Mouse (Mus musculus): ENCODE measurements around the gene Rragc.
A peak's percentile ranks its signal among the peaks of the same experiment; 100 is the strongest.
"Not testable (repeated sequence)": the region's sequence is repeated elsewhere in the genome, so short reads cannot be mapped to it uniquely, and the experiment has no call there.

The Rragc gene

DNA sequence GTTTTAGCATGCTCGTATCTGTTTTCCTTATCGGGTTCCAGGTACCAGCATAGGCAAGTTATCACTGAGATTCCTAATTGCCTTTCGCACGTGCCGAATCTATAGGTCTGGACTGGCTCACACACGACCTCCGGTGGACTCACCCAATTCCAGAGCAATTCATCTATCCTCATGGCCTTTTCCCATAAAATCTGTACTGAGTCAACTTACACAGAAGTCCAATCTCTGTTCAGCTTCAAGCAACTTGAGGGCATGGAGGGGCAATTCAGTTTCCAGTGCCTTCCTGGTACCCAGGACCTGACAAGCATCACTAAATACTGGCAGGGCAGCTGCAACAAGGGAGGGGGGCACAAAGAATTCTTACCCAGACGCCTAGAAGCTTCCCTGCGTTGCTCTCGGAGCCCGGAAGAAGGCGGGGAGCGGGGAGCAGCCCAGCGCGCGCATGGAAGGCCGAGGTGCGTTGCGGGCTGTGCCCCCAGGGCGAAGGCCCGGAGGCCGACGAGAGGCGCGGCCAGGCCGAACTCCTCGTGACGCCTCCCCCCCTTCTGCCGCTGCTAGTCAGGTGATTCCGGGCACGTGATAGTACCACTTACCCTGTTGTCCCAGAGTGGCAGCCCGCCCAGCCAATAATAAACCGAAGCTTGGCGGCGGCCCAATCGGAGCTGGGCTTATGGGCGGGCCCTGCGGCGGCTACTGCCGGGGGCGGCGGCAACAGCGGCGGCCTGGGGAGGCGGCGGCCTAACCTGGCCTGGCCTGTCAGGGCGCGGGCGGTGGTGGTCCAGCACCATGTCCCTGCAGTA is at the start of gene Rragc:
Rragc (plus strand) TSS at position 699 of the 800 bp plus-strand sequence.
- DNase-seq (ENCODE audit: low read depth, low spot score), result peak; percentile 84

DNA sequence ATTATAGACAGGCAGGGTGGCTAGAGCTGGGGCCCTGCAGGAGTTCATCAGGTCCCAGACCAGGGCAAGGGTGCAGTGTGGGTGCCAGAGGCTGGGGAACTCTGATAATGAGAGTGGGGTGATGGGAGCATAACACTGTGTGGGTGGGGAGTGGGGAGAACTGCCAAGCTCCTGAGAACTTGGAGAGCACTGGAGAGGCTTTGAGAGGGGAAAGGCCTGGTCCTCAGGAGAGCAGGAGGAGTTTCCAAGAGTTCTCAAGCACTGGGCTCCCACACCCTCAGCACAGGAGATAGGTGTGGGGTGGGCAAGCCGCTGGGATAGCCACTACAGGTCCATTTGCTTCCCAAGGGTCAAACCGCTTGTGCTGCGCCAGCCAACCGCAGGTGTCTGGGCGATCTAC is 23.5 kb upstream of the Rragc start:
- DNase-seq (ENCODE audit: low read depth, low spot score), result no peak

- no peak for DNase-seq (ENCODE audit: low read depth, low spot score)
Measured at GRCm38 (mm10) chr4:123894295-123894694, 23.0 kb upstream of the Rragc start.

DNA sequence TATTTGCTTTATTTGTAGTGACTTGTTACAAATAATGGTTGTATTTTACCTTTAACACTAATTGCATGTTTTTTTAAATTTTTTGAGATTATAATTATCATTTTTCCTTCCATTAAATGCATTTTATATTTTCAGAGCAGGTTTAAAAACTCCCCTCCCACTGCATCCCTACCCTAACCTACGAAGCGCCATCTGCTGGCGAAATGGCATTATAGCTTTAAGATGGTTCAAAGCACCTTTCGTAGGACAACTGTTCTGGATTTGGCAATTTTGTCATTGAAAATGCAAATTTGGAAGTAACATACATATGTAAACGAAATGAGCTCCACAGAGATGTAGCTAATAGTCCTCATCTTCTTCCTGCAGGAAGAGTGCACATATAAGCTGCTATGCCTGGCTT is 18.6 kb upstream of the Rragc start:
- no peak for DNase-seq (ENCODE audit: low read depth, low spot score)

DNA sequence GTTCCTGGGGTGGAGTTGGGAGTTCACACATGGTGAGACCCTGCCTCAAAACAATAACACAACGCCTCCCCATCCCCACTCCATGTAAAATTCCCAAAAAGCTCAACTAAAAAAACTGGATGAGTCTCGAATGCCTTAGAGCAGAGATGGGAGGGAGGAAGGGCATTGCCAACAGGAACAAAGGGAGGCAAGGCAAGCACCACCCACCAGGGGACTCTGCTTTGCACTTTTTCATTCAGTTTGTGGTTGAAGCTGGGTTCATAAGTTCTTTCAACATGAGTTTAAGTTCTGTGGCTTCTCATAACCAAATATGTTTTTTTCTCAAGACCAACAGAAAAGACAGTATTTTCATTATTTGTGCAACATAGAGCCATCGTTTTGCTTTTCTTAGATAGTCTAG is 13.8 kb upstream of the Rragc start:
- no peak for DNase-seq (ENCODE audit: low read depth, low spot score)

DNA sequence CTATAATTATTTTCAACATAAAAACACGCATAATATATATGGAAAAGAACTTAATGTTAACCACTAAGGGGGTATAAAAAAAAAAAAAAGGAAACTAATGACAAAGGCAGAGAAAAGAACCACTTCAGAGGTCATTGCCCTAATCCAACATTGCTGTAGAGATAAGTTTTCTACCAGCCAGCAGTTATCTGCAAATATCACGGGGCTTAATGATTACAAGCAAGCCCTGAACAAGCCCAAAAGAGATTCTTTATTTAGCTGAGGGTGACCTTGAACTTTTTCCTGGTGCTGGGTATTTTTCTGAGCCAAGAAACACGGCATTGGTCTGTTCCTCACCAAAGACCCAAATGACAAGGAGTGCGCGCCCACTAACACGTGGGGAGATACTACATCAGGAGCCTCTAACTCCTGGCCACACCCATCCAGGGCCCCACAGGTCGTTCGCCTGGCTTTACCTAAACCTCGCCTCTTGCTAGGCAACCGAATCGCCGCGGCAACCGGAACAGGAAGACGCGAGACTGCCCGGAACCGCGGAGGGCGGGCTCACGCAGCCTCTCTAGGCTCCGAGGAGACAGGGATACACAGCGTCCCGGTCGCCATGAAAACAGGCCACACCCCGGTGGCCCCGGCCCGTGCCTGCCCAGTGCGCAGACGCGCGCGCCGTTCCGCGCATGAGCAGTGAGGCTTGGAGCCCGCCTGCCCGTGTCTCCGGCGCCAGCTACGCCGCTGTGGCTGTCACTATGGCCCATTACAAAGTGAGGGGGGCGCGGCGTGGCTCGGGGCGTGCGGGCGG is 12.7 kb upstream of the Rragc start, which contains the start of gene Mycbp:
Mycbp (plus strand) TSS at position 500 of the 793 bp plus-strand sequence.
- DNase-seq (ENCODE audit: low read depth, low spot score), result peak; percentile 96

DNA sequence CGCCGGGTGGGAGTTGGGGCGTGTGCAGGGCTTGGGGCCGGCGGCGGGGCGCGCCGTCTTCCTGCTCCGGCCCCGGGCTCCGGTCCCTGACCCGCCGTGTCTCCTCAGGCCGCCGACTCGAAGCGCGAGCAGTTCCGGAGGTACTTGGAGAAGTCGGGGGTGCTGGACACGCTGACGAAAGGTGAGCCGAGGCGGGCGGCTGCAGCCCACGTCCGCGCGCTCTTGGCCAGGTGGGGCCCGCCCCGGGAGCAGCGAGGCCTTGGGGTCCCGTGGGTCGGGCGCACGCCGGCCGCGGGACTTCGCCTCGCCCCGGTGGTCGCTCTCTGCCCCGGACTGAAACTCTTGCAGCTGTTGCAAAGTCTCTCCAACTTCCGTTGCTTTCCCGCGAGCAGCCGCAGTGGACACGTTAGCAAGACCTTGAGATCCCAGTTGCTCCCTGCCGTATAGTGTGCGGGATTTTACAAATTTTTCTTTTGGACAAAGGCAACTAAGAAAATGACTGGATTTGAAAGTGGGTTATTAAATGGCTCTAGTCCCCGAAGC is 12.0 kb upstream of the Rragc start:
- DNase-seq (ENCODE audit: low read depth, low spot score), result no peak

DNA sequence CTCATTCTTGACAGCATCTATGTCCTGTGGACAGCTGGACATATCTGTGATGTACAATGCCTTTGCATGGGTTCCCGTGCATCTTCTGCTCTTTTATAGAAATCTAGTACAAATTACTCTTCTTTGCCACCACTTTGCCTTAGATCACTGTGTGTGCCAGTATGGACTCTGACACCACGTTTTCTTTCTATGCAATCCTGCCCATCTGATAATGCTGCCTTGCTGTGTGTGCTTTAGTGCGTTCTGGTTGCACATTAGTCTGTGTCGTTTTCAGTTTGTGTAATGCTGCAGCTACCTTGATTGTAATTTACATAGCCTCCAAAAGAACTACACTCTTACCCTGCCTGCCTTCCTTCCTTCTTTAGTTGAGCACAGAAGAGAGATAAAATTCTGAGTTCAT is 5.7 kb upstream of the Rragc start:
- DNase-seq (ENCODE audit: low read depth, low spot score), result no peak

GRCm38 (mm10) chr4:123912431-123912830 is 4.8 kb upstream of the Rragc start:
- no peak for DNase-seq (ENCODE audit: low read depth, low spot score)

DNA sequence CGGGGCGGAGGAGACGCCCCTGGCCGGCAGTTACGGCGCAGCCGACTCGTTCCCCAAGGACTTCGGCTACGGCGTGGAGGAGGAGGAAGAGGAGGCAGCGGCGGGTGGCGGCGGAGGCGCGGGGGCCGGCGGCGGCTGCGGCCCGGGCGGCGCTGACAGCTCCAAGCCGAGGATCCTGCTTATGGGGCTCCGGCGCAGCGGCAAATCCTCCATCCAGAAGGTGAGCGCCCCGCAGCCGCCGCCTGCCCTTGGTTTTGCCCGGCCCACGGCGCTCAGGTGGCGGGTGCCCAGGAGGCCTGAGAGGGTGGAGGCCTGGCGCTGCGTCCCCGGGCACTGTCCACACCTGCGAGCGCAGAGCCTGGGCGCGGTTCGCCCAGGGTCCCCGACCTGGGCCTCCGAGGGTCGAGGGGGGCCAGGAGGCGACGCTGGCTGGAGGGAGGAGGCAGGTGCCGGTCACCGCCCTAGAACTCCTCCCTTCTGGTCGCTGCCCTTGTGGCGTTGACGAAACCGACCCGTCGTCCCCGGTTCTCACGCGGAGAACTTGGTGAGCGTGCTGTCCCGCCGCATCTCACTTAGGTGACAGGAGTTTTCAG is 398 bp downstream of the Rragc start, which contains the start of gene 4930535I16Rik:
4930535I16Rik (minus strand) TSS at position 475 of the 593 bp plus-strand sequence.
- no peak for DNase-seq (ENCODE audit: low read depth, low spot score)

- peak; percentile 31 for DNase-seq (ENCODE audit: low read depth, low spot score)
Measured at GRCm38 (mm10) chr4:123918851-123919250, 1.6 kb downstream of the Rragc start.

DNA sequence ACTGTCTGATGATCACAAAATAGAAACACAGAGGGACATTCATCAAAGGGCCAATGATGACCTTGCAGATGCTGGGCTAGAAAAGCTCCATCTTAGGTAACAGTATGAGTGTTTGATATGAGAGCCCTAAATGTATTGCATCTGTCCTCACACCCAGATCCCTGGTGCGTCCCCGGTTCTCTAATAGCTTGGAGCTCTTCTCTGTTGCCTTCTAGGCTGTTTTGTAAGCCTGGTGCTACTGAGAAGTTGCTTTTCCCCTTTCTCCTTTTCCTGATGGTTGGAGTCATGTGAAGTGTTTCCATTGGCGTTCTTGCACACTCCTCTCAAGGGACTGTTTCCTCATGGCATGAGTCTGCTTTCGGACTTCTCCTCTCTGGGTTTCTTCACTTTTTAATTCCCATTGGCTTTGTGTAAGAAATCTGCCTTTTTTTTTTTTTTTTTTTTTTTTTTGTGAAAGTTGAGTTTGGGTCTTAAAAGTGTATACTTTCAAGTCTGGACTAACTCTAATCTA is 3.9 kb downstream of the Rragc start:
- DNase-seq (ENCODE audit: low read depth, low spot score), result no peak

GRCm38 (mm10) chr4:123927961-123928360 is 10.7 kb downstream of the Rragc start:
- DNase-seq (ENCODE audit: low read depth, low spot score), result no peak

GRCm38 (mm10) chr4:123929994-123930393 is 12.7 kb downstream of the Rragc start:
- no peak for DNase-seq (ENCODE audit: low read depth, low spot score)

- DNase-seq (ENCODE audit: low read depth, low spot score), result no peak
Measured at GRCm38 (mm10) chr4:123934306-123934705, 17.1 kb downstream of the Rragc start.

DNA sequence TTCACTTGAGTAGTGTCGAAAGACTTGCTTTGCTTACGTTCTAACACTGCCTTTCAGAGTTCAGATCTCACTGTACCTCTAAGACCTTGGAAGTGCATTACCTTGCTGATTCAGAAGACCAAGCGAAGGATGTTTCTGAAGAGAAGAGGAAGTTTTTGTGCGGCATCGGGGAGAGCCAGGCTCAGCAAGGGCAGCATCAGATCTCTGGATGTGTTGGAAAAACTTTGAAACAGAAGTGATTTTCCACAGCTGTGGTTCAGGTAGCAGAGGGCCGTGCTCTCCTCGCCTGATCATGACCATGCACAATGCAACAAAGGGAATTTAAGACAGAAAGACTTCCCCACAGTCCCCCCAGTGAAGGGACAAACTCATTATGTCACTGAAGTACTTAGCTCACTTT is 18.8 kb downstream of the Rragc start:
- DNase-seq (ENCODE audit: low read depth, low spot score), result no peak

GRCm38 (mm10) chr4:123939838-123940237 is 22.6 kb downstream of the Rragc start:
- peak; percentile 52 for DNase-seq (ENCODE audit: low read depth, low spot score)

- DNase-seq (ENCODE audit: low read depth, low spot score), result not testable (repeated sequence)
Measured at GRCm38 (mm10) chr4:123940878-123941277, 23.6 kb downstream of the Rragc start.

GRCm38 (mm10) chr4:123946701-123947100 is 29.5 kb downstream of the Rragc start:
- DNase-seq (ENCODE audit: low read depth, low spot score), result no peak

GRCm38 (mm10) chr4:123947149-123947548 is 29.9 kb downstream of the Rragc start:
- no peak for DNase-seq (ENCODE audit: low read depth, low spot score)

DNA sequence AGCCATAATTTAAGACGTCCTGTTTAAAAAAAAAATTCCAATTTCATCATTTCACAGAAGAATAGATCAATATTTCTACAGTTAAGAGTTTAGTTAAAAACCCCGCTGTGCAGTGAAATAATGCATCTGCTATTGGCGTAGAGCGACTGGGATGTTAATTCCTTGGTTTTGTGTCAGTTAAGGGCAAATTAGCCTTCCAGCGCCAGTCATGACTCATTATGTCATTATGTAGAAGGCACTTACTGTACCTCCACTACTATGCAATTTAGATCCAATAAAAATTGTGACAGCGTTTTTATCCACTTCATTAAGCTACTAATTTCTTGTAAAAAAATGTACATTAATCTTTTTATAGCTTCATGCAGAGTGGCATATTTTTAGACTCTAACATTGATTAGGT is 31.7 kb downstream of the Rragc start:
- no peak for DNase-seq (ENCODE audit: low read depth, low spot score)

DNA sequence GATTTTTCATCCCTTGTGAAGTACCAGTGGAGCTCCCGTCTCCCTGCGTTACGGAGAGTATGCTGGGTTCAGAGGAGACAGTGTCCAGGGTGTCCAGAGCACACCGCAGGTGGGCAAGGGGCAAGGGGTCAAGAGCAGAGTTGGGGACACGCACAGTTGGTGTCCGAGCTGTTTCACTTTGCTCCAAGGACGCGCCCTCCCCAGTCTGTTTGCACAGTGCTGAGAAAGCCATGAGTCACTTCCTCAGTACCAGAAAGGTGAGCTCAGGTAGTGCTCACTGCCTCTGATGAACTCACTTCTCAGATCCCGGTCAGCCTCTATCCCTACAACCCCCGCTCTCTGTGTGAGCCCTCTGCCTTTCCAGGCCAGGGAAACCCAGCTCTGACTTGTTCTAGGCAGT is 32.4 kb downstream of the Rragc start:
- DNase-seq (ENCODE audit: low read depth, low spot score), result no peak
